Mouse (Mus musculus) bone marrow macrophage, adult 2 months (primary cell): Measurements from ENCODE around the gene Crygc. TPM values are rescaled to one million over a fixed set of nuclear protein-coding genes. Genes with fewer than 3 reads are reported as not detected.
A peak's percentile ranks its signal among the peaks of the same experiment; 100 is the strongest.

Experiments used
- H3K27ac ChIP-seq: 2 replicates; pipeline ENCODE4 v1.5.1; 2012; ENCODE audit warnings: low read depth, low read length; ENCODE audit not compliant: insufficient read depth
- H3K4me1 ChIP-seq: 2 replicates; pipeline ENCODE4 v1.6.1; 2012; ENCODE audit warnings: low read length; ENCODE audit not compliant: control insufficient read depth, insufficient read depth
- H3K4me3 ChIP-seq: 2 replicates; pipeline ENCODE4 v1.5.1; 2012; ENCODE audit warnings: mild to moderate bottlenecking, low read length, moderate library complexity; ENCODE audit not compliant: insufficient read depth
- CTCF ChIP-seq: IDR thresholded peaks from 2 replicates; pipeline ENCODE4 v1.5.1; 2012; ENCODE audit warnings: low read depth, mild to moderate bottlenecking, low read length, moderate library complexity
- POLR2A ChIP-seq: IDR thresholded peaks from 2 replicates; pipeline ENCODE4 v1.6.1; 2012; ENCODE audit warnings: mild to moderate bottlenecking, low read depth, low read length, borderline replicate concordance
- polyA plus RNA-seq: library from polyadenylated mRNA; stranded (reverse); fragments of >200 nt; gene quantifications from 2 replicates; pipeline ENCODE4 v1.2.4, GENCODE M21; 2012; ENCODE audit not compliant: missing spikeins, insufficient read depth, insufficient read length

Crygc gene
- polyA plus RNA-seq, 1 experiment = not detected

DNA sequence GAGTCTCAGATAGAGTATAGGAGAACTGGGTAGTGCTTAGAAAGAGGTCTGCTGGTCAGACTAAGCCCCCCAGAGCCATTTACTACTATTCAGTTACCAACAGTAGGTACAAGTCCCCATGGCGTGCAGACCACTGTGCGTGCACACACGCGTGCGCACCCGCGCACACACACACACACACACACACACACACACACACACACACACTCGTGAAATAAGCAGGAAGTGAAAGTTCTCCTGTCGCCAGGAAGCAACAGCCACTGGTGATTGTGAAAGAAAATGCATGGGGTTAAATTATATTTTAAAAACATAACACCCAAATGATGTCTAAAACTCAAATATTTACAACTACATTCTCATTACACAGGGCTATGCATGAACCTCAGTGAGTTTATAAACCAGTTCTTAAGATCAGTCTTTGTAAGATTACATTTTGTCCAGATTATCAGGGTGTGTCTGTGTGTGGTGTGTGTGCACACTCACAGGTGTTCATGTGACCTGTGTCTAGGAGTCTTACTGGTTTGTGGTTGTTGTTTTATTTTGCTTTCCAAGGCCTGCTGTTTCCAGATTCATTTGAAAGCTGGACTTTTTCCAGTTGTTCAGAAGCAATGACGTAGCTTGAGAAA, 34.3 kb upstream of the Crygc start:
- TF ChIP-seq POLR2A (no peak), CTCF (no peak)
- Histone ChIP-seq H3K27ac (peak overlapping the region; percentile 52), H3K4me1 (peaks cover 30% of the 10 kb centered on the region), H3K4me3 (peak overlapping the region; percentile 13; the same call in 1 of the 2 replicates)

DNA sequence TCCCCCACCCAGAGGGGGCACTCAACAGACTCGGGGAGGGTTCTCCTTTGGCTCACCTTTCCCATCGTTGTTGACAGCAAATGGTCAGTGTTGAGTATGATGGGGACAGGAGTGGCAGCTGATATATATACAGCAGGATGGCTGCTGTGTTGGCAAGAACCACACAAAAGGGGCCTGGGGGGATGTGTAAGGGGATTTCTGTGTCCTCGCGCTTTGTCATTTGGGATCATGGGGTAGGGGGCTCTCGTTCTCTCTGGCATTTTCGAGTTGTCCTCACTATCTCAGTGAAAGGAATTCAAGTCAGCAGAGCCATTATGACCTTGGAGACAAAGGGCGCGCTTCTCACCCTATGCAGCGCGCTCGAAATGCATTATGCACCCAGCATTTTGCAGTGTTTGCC, 29.8 kb upstream of the Crygc start, which contains the start of gene Cryga:
Cryga (minus strand) TSS at position 101 of the 400 bp plus-strand sequence.
- TF ChIP-seq CTCF = no peak
- TF ChIP-seq POLR2A = no peak
- Histone ChIP-seq H3K4me3 (no peak within 1 kb of the TSS), H3K27ac (no peak within 1 kb of the TSS), H3K4me1 (peaks cover 6% of the 10 kb centered on the region)

DNA sequence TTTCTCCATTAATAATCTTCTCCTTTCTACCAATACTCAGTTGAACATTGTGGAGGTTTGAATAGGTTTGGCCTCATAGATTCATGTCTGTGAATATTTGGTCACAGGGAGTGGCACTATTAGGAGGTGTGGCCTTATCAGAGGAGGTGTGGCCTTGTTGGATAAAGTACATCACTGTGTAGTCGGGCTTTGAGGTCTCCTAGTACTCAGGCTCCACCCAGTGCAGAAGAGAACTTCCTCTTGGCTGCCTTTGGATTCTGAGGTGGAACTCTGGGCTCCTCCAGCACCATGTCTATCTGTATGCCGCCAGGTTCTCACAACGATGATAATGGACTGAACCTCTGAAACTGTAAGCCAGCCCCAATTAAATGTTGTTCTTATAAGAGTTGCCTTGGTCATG, 23.5 kb upstream of the Crygc start:
- no peak overlapping the region for H3K4me3 ChIP-seq
- no peaks in the 10 kb centered on the region for H3K4me1 ChIP-seq
- TF ChIP-seq CTCF (no peak), POLR2A (no peak)
- H3K27ac ChIP-seq = no peak overlapping the region

DNA sequence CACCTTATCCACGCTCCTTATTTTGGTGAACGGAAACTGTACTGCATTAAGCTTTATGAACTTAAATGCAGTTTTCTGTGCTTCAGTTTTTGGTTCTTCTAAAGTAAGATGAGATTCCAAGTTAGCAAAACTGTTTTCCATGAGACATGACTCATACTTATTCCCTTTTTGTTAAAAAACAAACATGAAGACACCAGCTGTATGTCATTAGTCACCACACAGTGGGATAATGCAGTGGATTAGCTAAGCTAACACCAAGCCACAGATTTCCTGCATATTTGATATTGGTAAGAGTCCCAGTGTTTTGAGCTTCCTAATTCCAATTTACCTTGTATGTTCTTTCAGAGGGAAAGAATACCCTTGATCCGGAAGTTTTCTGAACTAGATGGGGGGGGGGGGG, 18.1 kb upstream of the Crygc start:
- Histone ChIP-seq H3K4me1 (peaks cover 19% of the 10 kb centered on the region), H3K27ac (peak overlapping the region; percentile 50), H3K4me3 (no peak overlapping the region)
- TF ChIP-seq POLR2A (no peak), CTCF (no peak)

DNA sequence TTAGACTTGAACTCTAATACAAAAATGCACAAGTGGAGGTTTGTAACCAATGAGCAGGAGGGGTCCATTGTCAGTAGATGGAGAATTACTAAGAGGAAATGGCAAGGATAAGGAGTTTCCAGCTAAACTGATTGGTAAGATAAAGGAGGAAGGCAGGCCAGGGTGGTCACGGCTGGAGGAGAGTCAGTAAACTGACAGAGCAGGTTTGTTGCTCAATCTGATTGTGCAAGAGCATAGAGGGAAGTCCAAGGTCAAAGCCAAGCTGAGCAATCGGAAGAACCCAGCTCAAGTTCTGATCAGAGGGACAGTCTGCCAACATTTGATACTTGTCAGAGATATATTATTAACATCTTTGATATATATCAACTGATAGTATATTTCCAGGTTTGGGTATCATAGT, 16.9 kb upstream of the Crygc start:
- H3K27ac ChIP-seq = no peak overlapping the region
- H3K4me1 ChIP-seq = peaks cover 19% of the 10 kb centered on the region
- no peak for TF ChIP-seq CTCF
- TF ChIP-seq POLR2A = no peak
- no peak overlapping the region for H3K4me3 ChIP-seq

DNA sequence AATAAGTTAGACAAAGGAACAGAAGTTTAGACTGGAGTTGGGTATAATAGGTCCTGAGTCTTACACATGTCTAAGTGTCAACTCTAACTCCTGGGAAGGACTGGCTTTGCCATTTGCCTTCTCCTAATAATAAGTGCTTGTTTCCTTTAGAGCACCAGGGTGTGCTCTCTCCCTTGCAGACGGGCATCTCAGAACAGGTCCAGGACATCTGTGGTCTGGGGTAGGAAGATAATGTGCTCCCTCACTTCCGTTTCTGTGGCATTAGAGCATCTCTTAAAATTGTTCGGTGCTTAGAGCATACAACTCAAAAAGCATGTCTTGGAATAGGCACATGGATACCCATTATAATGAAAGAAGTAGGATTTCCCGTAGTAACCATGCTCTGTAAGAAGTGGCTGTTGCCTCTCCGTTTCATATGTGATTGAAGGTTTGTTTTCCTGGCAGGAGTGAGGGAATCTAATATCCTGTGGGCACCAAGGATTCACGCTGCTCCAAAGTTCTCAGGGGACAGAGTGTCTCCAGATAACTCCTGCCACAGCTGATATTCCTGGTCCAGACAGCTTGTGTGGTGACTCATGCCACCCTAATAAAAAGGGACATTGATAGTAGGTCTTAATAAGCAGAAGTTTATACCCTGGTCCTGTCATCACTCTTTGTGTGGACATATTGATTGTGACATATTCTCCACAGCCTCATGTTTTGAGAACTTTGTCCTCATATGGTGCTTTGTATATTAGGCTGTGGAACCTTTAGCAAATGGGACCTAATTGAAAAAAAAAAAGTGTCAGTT, 15.3 kb upstream of the Crygc start:
- Histone ChIP-seq H3K27ac (0 out of 2 replicates have a peak overlapping the region, but pooled peaks have one; percentile 13), H3K4me3 (no peak overlapping the region)

DNA sequence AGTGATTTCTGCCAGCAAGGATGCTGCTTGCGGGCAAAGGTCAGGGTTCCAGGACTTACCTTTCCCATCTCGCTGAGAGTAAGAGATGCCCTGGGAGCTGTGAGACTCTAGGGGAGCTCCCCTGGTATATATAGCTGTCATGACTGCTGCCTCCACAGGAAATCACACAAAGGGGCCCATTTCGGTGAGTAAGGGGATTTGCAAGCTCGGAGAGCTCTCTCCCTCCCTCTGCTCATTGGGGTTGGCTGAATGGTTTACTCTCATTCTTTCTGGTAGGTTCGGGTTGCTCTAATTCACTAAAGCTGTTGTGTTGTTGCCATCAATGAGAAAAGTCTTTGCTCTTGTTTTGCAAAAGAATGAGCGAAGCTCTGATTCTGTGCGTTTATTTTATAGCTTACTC, 8.7 kb upstream of the Crygc start, which contains the start of gene Crygb:
Crygb (minus strand) TSS at position 101 of the 400 bp plus-strand sequence.
- Histone ChIP-seq H3K27ac (no peak within 1 kb of the TSS), H3K4me3 (no peak within 1 kb of the TSS), H3K4me1 (no peaks in the 10 kb centered on the region; the same call in 1 of the 2 replicates)
- no peak for TF ChIP-seq POLR2A
- no peak for TF ChIP-seq CTCF

More for the DNA sequence above, 15.3 kb upstream of the Crygc start:
- H3K4me1 ChIP-seq = peaks cover 19% of the 10 kb centered on the region
- TF ChIP-seq POLR2A (no peak), CTCF (no peak)

DNA sequence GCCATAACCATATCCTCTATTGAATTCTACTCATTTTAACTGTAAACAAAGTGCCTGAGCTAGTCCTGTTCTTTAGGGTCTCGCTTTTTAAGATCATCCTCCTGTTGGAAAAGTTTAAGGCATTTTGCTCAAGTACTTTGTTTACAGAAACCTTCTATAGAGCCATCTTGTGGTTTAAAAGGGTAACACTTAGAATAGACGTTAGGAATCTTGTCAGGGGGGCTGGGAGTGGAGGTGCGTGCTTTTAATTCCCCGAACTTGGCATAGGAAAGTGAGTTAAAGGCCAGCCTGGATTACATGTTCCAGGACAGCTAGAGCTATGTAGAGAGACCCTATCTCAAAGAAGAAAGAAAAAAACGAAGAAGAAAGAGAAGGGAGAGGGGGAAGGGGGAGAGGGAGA, 2.1 kb upstream of the Crygc start:
- Histone ChIP-seq H3K4me3 (no peak overlapping the region), H3K4me1 (no peaks in the 10 kb centered on the region), H3K27ac (no peak overlapping the region)
- TF ChIP-seq POLR2A (no peak), CTCF (no peak)

DNA sequence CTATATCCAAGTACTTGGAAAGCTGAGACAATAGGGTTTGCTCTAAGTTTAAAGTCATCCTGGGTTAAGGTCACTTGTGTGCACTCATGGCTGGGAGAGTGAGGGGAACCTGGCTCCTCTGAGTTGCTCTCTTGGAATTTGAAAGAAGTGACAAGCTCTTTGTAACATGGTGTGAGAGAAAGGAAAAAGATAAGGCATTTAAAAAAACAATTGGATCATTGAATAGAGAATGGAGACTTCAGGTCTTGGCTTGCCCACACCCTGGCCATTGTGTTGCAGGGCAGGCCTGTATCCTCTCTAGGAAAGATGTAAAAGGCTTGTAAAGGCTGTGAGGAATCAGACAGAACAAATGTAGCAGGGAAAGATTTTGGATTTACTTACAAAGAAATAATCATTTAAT, 5.6 kb downstream of the Crygc start:
- Histone ChIP-seq H3K4me3 (no peak overlapping the region), H3K27ac (no peak overlapping the region), H3K4me1 (no peaks in the 10 kb centered on the region)
- TF ChIP-seq POLR2A (no peak), CTCF (no peak)

DNA sequence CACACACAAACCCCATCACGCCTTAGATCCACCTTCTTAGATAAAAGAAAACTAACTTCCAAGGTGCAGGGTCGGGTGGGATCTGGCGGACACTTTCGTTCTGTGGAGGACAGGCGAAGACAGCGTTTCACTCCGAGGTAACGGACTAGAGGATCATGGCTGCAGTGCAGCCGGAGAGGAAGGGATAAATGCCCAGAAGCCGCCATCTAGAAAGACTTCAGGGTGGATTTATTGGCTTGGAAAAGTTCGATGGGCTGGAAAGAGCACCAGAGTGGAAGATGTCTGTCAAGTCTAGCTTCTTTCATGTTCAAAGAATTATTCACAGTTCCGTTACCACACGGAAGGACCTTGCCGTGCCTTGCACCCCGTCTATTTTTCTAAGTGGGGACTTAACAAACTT, 9.3 kb downstream of the Crygc start:
- no peak for TF ChIP-seq POLR2A
- TF ChIP-seq CTCF = no peak
- Histone ChIP-seq H3K27ac (no peak overlapping the region), H3K4me3 (no peak overlapping the region), H3K4me1 (peaks cover 16% of the 10 kb centered on the region)

DNA sequence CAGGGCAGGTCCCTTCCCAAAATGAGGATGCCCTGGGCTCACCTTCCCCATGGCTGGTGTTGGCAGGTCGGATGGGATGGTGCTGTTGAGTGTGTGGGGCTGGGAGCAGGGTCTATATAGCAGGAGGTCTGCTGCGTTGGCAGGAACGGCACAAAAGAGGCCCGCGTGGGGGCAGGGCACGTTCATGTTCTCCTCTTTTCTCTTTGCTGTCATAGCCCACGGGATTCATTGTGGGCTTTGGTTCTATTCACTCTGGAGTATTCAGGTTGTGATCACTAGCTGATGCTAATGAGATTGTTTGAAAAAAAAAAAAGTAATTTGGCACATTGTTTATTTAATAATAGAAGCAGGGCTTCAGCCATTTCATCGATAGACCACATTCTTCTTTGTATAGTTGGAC, 10.1 kb downstream of the Crygc start, which contains the start of gene Crygd:
Crygd (minus strand) TSS at position 101 of the 400 bp plus-strand sequence.
- H3K4me3 ChIP-seq = no peak within 1 kb of the TSS
- TF ChIP-seq CTCF (no peak), POLR2A (no peak)
- H3K27ac ChIP-seq = no peak within 1 kb of the TSS
- peaks cover 16% of the 10 kb centered on the region for H3K4me1 ChIP-seq
